Mouse (Mus musculus): ENCODE data around the gene Fip1l1. TPM values are rescaled to one million over a fixed set of nuclear protein-coding genes. Genes with fewer than 3 reads are reported as not detected.

The Fip1l1 gene
- total and polyA plus RNA-seq, 2 experiments from 2014 or later, result 35.8 to 37.5 TPM

GRCm38 (mm10) chr5:74640504-74640903 is 105.3 kb downstream of the Fip1l1 start:
- no peak for ATAC-seq (ENCODE audit: insufficient read depth, low read depth)
- H3K4me2 ChIP-seq (ENCODE audit: low read depth, low read length), result no peak overlapping the region
- no peaks in the 10 kb centered on the region for H3K27me3 ChIP-seq (ENCODE audit: control insufficient read depth, insufficient read depth, low read length)
- H3K4me1 ChIP-seq (ENCODE audit: control insufficient read depth, insufficient read depth), result no peaks in the 10 kb centered on the region
- TF ChIP-seq CTCF (IDR thresholded peaks at IDR 0.05; ENCODE audit: low read depth) (no peak), EP300 (IDR thresholded peaks at IDR 0.05; ENCODE audit: low read depth) (no peak)
- no peak for DNase-seq (ENCODE audit: low spot score)
- H3K27ac ChIP-seq (ENCODE audit: low read depth), result no peak overlapping the region
- H3K4me3 ChIP-seq (ENCODE audit: low read depth, low read length), result no peak overlapping the region
- no peaks in the 10 kb centered on the region for H3K9me3 ChIP-seq (replicated peaks; ENCODE audit: control insufficient read depth, low read length)
- H3K9ac ChIP-seq (replicated peaks; ENCODE audit: low read depth, low read length), result no peak overlapping the region
- 74% methylated on average over 4 of the region's 4 CpGs for WGBS
- H3K36me3 ChIP-seq (replicated peaks; ENCODE audit: control insufficient read depth, insufficient read depth, low read length), result no peaks in the 10 kb centered on the region

GRCm38 (mm10) chr5:74641000-74641399 is 105.8 kb downstream of the Fip1l1 start:
- TF ChIP-seq CTCF (IDR thresholded peaks at IDR 0.05; ENCODE audit: low read depth) (peak; percentile 66), EP300 (IDR thresholded peaks at IDR 0.05; ENCODE audit: low read depth) (no peak)
- no peaks in the 10 kb centered on the region for H3K27me3 ChIP-seq (ENCODE audit: control insufficient read depth, insufficient read depth, low read length)
- H3K9ac ChIP-seq (replicated peaks; ENCODE audit: low read depth, low read length), result no peak overlapping the region
- H3K4me3 ChIP-seq (ENCODE audit: low read depth, low read length), result no peak overlapping the region
- H3K36me3 ChIP-seq (replicated peaks; ENCODE audit: control insufficient read depth, insufficient read depth, low read length), result no peaks in the 10 kb centered on the region
- no peaks in the 10 kb centered on the region for H3K9me3 ChIP-seq (replicated peaks; ENCODE audit: control insufficient read depth, low read length)
- H3K4me2 ChIP-seq (ENCODE audit: low read depth, low read length), result no peak overlapping the region
- peak; percentile 77 for ATAC-seq (ENCODE audit: insufficient read depth, low read depth)
- DNase-seq (ENCODE audit: low spot score), result peak; percentile 57
- WGBS, result 12% methylated on average over 6 of the region's 6 CpGs
- H3K27ac ChIP-seq (ENCODE audit: low read depth), result no peak overlapping the region
- no peaks in the 10 kb centered on the region for H3K4me1 ChIP-seq (ENCODE audit: control insufficient read depth, insufficient read depth)

GRCm38 (mm10) chr5:74642291-74642690 is 107.0 kb downstream of the Fip1l1 start:
- TF ChIP-seq CTCF (IDR thresholded peaks at IDR 0.05; ENCODE audit: low read depth) (no peak), EP300 (IDR thresholded peaks at IDR 0.05; ENCODE audit: low read depth) (no peak)

GRCm38 (mm10) chr5:74647584-74647984 is 112.3 kb downstream of the Fip1l1 start:
- H3K9ac ChIP-seq (replicated peaks; ENCODE audit: low read depth, low read length), result no peak overlapping the region
- no peak overlapping the region for H3K4me2 ChIP-seq (ENCODE audit: low read depth, low read length)
- H3K27me3 ChIP-seq (ENCODE audit: control insufficient read depth, insufficient read depth, low read length), result no peaks in the 10 kb centered on the region
- peaks cover 15% of the 10 kb centered on the region; the same call in 1 of the 2 replicates for H3K4me1 ChIP-seq (ENCODE audit: control insufficient read depth, insufficient read depth)
- DNase-seq (ENCODE audit: low spot score) (no peak), ATAC-seq (ENCODE audit: insufficient read depth, low read depth) (peak; percentile 51; the same call in 1 of the 2 replicates)
- TF ChIP-seq EP300 (IDR thresholded peaks at IDR 0.05; ENCODE audit: low read depth) (no peak), CTCF (IDR thresholded peaks at IDR 0.05; ENCODE audit: low read depth) (no peak)
- no peaks in the 10 kb centered on the region for H3K9me3 ChIP-seq (replicated peaks; ENCODE audit: control insufficient read depth, low read length)
- WGBS, result 20% methylated on average over 5 of the region's 6 CpGs
- no peak overlapping the region for H3K4me3 ChIP-seq (ENCODE audit: low read depth, low read length)
- H3K27ac ChIP-seq (ENCODE audit: low read depth), result no peak overlapping the region
- H3K36me3 ChIP-seq (replicated peaks; ENCODE audit: control insufficient read depth, insufficient read depth, low read length), result no peaks in the 10 kb centered on the region

More at GRCm38 (mm10) chr5:74642291-74642690, 107.0 kb downstream of the Fip1l1 start:
- no peak overlapping the region for H3K9ac ChIP-seq (replicated peaks; ENCODE audit: low read depth, low read length)
- H3K4me3 ChIP-seq (ENCODE audit: low read depth, low read length), result no peak overlapping the region
- H3K9me3 ChIP-seq (replicated peaks; ENCODE audit: control insufficient read depth, low read length), result no peaks in the 10 kb centered on the region
- DNase-seq (ENCODE audit: low spot score) (no peak), ATAC-seq (ENCODE audit: insufficient read depth, low read depth) (no peak)
- 0 out of 2 replicates have a peak, but pooled peaks cover under 1% of the 10 kb centered on the region for H3K4me1 ChIP-seq (ENCODE audit: control insufficient read depth, insufficient read depth)
- WGBS, result 88% methylated on average over 2 of the region's 2 CpGs
- no peak overlapping the region for H3K27ac ChIP-seq (ENCODE audit: low read depth)
- no peaks in the 10 kb centered on the region for H3K36me3 ChIP-seq (replicated peaks; ENCODE audit: control insufficient read depth, insufficient read depth, low read length)
- H3K27me3 ChIP-seq (ENCODE audit: control insufficient read depth, insufficient read depth, low read length), result no peaks in the 10 kb centered on the region
- H3K4me2 ChIP-seq (ENCODE audit: low read depth, low read length), result no peak overlapping the region

- TF ChIP-seq EP300 (IDR thresholded peaks at IDR 0.05; ENCODE audit: low read depth) (no peak), CTCF (IDR thresholded peaks at IDR 0.05; ENCODE audit: low read depth) (no peak)
- H3K27ac ChIP-seq (ENCODE audit: low read depth), result no peak overlapping the region
- H3K9ac ChIP-seq (replicated peaks; ENCODE audit: low read depth, low read length), result no peak overlapping the region
- no peaks in the 10 kb centered on the region for H3K9me3 ChIP-seq (replicated peaks; ENCODE audit: control insufficient read depth, low read length)
- DNase-seq (ENCODE audit: low spot score) (no peak), ATAC-seq (ENCODE audit: insufficient read depth, low read depth) (no peak)
- H3K36me3 ChIP-seq (replicated peaks; ENCODE audit: control insufficient read depth, insufficient read depth, low read length), result no peaks in the 10 kb centered on the region
- no peak overlapping the region for H3K4me2 ChIP-seq (ENCODE audit: low read depth, low read length)
- WGBS, result 60% methylated on average over 9 of the region's 9 CpGs
- no peak overlapping the region for H3K4me3 ChIP-seq (ENCODE audit: low read depth, low read length)
- peaks cover 15% of the 10 kb centered on the region; the same call in 1 of the 2 replicates for H3K4me1 ChIP-seq (ENCODE audit: control insufficient read depth, insufficient read depth)
- no peaks in the 10 kb centered on the region for H3K27me3 ChIP-seq (ENCODE audit: control insufficient read depth, insufficient read depth, low read length)
Observed at GRCm38 (mm10) chr5:74648216-74648615, 113.0 kb downstream of the Fip1l1 start.

Other genes starting within 250 kb of the Fip1l1 start
- gene Scfd2, start 3.7 kb upstream of the Fip1l1 start, total RNA-seq (2014; rRNA removed; ENCODE audit: low replicate concordance), result 24.3 and 26.9 TPM in 2 replicates
- 10.5 and 14.2 TPM in 2 replicates for gene Scfd2, start 3.7 kb upstream of the Fip1l1 start, polyA plus RNA-seq (2015; fragmentation: Nextera tagmentation; extraction: Ambion mirVana)
- 1.9 and 3.5 TPM in 2 replicates for gene Lnx1, start 167.5 kb downstream of the Fip1l1 start, total RNA-seq (2014; rRNA removed; ENCODE audit: low replicate concordance)
- gene Lnx1, start 167.5 kb downstream of the Fip1l1 start, polyA plus RNA-seq (2015; fragmentation: Nextera tagmentation; extraction: Ambion mirVana), result 1.3 and 2.2 TPM in 2 replicates